Mouse (Mus musculus): ENCODE data around the gene Proser2.

Proser2 gene

DNA sequence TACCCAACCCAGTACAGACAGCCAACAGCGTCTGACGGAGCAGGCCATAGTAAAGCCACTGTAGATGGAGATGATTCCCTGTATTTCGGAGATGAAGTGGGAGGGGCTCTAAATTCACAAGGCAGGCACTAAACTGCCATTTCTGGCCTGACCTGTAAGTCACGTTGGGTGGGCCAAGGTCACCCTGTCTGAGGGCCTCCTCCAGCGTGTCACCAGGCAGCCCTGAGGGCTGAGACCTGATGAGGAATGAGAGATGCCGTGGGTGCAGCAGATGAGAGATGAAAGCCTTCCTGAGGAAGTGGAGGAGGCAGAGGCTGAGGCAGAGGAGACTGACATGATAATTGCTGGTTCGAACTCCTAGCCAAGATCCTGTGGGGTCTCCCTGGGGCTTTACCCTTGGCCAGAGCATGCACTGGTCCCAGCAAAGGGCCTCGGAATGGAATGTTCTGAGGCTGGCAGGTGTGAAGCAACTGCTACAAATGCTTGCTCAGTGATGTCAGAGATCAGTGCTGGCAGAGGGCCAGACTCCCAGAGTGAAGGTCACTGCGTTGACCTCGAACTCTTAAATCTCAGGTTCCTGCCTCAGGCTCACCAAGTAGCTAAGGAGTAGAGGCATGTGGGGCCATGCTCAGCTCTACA, 55.0 kb downstream of the Proser2 start:
- DNase-seq (ENCODE audit: extremely low read depth, low read depth) = no peak

GRCm38 (mm10) chr2:6072685-6073260, 57.2 kb downstream of the Proser2 start:
- DNase-seq (ENCODE audit: extremely low read depth, low read depth) = no peak

DNA sequence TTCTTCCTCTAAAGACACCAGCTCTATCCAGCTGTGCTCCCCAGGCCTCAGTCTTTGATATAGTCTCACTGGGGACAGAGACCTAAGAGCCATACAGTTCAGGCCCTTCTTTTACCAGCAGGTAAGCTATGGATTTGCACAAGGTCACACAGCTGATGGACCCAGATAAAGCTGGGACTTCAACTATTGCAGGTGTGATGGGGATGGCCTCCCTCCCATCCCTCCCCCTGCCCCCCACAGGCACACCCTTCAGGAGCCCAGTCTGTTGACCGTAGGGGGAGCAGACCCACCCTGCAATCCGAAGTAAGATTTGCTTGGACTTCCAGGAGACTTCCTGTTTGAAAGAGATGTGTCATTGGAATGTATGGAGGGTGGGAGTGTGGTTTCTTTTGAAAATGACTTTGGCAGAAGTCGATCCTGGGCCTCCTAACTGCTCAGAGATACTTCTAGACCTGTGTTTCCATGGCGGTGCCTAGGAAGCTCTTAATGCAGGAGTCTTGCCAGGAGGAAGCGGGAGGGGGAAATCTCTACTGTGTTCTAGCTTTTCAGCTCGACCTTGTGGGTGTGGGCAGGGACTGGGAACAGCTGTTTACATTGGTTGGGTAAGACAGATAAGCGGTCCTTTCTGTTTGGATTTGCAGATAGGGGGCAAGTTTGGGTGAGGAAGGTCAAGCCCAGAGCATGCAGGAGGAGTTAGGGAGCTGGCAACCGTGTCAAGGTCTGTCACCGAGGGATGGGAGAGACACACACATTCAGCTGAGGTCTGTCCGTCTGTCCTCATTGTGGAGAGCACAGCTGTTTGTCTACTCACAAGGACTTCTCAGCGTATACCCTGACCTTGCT, 58.2 kb downstream of the Proser2 start:
- no peak for DNase-seq (ENCODE audit: extremely low read depth, low read depth)

DNA sequence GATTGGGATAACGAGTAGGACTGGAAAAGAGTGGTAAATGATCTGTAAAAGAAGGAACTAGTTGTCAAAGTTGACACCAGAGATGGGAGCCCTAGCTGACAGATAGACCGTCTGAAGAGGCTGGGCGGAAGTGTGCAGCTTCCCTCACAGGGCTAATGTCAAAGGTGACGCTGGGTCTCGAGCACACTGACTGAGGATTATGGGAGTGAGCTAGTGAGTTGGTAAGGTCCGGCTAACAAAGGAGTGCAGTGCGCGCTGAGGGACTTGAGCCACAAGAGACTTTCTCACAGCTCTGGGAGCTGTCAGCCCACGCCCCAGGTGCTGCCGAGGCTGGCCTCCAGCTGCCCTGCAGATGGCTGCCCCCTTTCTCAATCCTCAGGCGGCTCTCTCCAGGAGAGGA, 59.1 kb downstream of the Proser2 start:
- no peak for DNase-seq (ENCODE audit: extremely low read depth, low read depth)

DNA sequence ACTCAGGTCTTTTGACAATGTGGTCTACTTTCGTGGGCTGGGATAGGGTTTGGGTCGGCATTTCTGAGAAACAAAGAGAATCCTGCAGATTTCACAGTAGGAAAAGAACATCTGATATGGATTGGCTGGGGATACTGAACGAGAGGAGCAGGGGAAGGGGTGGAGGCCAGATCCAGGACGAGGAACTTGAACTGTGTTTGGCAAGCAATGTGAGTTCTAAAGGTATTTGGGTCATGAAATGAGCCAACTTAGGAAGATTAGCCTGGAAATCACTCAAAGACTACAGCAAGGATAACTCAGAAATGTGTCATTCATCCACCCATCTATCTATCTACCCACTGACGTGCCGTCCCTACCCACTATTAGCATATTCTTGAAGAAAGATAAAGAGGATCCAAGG, 62.7 kb downstream of the Proser2 start:
- DNase-seq (ENCODE audit: extremely low read depth, low read depth) = no peak

DNA sequence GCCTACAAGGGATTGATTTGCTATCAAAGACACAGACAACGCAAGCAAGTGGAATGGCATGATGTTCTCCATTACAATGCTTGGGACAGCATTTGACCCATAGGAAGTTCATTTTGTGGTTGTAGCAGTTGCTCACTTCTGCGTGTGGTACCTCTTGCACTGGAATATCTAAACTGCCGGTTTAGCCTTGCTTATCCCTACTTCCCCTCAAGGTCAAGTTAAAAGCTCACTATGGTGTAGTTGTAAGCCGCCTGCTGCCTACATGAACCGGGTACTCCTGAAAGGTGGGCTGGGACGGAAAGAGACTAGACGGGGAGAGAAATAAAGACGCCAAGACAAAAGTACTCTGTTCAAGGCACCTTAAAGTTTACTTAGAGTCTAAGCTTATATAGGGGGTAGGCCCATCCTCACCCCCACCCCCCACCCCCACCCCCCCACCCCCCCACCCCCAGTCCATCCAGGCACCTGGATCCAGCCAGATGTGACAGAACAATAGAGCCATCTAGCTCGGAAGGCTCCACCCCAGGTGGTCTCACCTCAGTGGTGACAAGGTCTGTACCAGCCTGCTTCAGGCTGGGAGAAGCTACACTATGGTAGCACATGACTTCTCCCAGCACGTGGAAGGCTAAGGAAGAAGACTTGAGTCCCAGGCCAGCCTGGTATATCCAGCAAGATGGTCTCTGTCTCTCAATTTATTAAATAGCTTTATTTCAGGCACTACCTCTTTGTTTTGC, 69.8 kb downstream of the Proser2 start:
- DNase-seq (ENCODE audit: extremely low read depth, low read depth) = no peak

- DNase-seq (ENCODE audit: extremely low read depth, low read depth) = no peak
These were observed 70.7 kb downstream of the Proser2 start for GRCm38 (mm10) chr2:6059291-6059690.

DNA sequence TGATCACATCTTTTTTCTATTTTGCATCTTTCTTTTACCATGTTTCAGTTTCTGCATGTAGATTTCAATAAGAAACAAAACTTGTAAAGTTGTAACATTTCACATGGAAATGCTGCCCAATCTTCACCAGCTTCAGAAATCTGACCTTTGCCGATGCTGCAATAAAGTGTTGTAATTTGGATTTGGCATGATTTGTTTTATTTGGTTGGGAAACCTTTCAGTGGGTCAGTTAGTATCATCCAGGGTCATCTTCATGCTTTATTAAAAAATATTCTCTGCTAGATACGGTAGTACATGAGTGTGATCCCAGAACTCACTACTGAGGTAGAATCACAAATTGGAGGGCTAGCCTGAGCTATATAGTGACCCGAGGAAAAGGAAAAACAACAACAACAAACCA, 73.5 kb downstream of the Proser2 start:
- DNase-seq (ENCODE audit: extremely low read depth, low read depth) = no peak

DNA sequence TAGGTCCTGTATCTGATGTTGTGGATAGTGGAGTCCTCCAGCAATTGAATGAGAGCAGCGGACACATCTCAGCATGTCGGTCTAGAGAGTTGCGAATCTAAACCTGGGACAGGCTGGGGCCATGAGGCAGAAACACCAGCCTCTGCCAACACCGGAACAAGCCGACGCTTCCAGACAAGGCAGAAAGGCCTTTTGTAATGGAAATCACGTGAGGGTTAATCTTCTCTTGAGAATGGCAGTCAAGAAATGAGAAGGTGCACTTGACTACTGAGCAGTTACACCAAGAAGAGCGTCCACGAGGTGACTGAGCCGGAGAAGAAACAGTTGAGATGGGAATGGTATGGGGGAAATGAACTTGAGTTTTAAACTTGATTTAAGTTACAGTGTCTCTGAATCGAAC, 74.5 kb downstream of the Proser2 start:
- DNase-seq (ENCODE audit: extremely low read depth, low read depth) = no peak

- no peak for DNase-seq (ENCODE audit: extremely low read depth, low read depth)
These were observed 81.0 kb downstream of the Proser2 start for GRCm38 (mm10) chr2:6049018-6049417.

DNA sequence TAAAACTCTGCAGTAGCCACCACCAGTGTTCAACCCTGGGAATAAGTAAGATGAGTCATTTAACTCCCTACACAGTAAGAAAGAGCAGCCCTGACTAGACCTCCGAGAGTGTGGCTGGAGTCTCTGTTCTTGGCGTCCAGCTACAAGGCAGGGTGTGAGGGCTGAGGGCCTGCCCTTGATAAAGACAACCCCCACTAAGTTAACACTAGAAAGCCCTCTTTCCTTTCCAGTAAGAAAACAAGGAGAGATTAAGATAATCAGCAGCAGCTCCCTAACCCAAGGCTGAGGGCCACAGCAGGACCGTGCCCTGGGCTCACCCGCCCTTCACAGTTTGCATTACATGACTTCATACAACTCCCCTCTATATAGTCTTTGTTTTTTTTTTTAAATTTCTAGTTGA, 81.4 kb downstream of the Proser2 start:
- DNase-seq (ENCODE audit: extremely low read depth, low read depth) = no peak

All from MEL-GATA-1-ER (cell line).